ENCODE assay signal across 11 mouse cellular contexts in genomic region chr12:117627311-117627710, GRCm38 (mm10).
DNase-seq lines count a peak whose midpoint lies in the region; ATAC-seq lines count a peak whose summit lies in the region.
"Had no signal": no experiment of that assay in that cellular context is flagged by ENCODE, and none has a peak within 500 bp of the region (broad histone marks: within the 10 kb centered on the region; RNA-seq: fewer than 3 reads in every experiment).

No protein-coding gene starts in this region.

- peaks cover 13% of the 10 kb centered on the region for H3K4me1 ChIP-seq in forebrain, embryonic 14.5 days (ENCODE audit: control insufficient read depth, insufficient read depth, low read length)
- H3K4me1 ChIP-seq in kidney, embryonic 16.5 days (ENCODE audit: insufficient read depth, low read length) = peaks cover 14% of the 10 kb centered on the region
- H3K4me1 ChIP-seq: liver, embryonic 13.5 days had no signal

- no peak overlapping the region for H3K9ac ChIP-seq in forebrain, embryonic 14.5 days (ENCODE audit: low read length)
- no peak overlapping the region for H3K9ac ChIP-seq in kidney, embryonic 16.5 days (replicated peaks; ENCODE audit: low read length)
- H3K9ac ChIP-seq: liver, embryonic 13.5 days had no signal

- H3K27ac ChIP-seq in forebrain, embryonic 14.5 days (ENCODE audit: low read depth, low read length) = no peak overlapping the region
- no peak overlapping the region; the same call in 1 of the 2 replicates for H3K27ac ChIP-seq in kidney, embryonic 16.5 days (ENCODE audit: low read length)
- H3K27ac ChIP-seq: heart, adult 2 months; liver, embryonic 13.5 days had no signal

- ATAC-seq in forebrain, embryonic 14.5 days = peak; percentile 99
- peak; percentile 51; the same call in 1 of the 2 replicates for ATAC-seq in kidney, embryonic 16.5 days (ENCODE audit: low FRiP score, low TSS enrichment)

- 7% methylated on average over 2 of the region's 2 CpGs for WGBS in forebrain, embryonic 14.5 days
- 26% methylated on average over 2 of the region's 2 CpGs for WGBS in kidney, embryonic 16.5 days

- H3K36me3 ChIP-seq in forebrain, embryonic 14.5 days (ENCODE audit: control insufficient read depth, insufficient read depth, low read length) = no peaks in the 10 kb centered on the region
- no peaks in the 10 kb centered on the region for H3K36me3 ChIP-seq in kidney, embryonic 16.5 days (ENCODE audit: insufficient read depth, low read length)
- H3K36me3 ChIP-seq: liver, embryonic 13.5 days had no signal

- H3K9me3 ChIP-seq in forebrain, embryonic 14.5 days (replicated peaks; ENCODE audit: control insufficient read depth, low read length) = no peaks in the 10 kb centered on the region
- no peaks in the 10 kb centered on the region for H3K9me3 ChIP-seq in kidney, embryonic 16.5 days (ENCODE audit: low read length)
- H3K9me3 ChIP-seq: liver, embryonic 13.5 days had no signal

- no peak overlapping the region for H3K4me2 ChIP-seq in forebrain, embryonic 14.5 days (ENCODE audit: low read length)
- H3K4me2 ChIP-seq in kidney, embryonic 16.5 days (replicated peaks; ENCODE audit: low read depth, low read length) = no peak overlapping the region
- H3K4me2 ChIP-seq: liver, embryonic 13.5 days had no signal

- peak; percentile 46 to 51 for DNase-seq in right cerebral cortex, postnatal 10 days (ENCODE audit: low spot score in 2 of 2)
- DNase-seq in right cerebral cortex, postnatal 36 days (ENCODE audit: low spot score in 2 of 2) = no peak
- DNase-seq in forebrain, embryonic 14.5 days (ENCODE audit: low spot score) = peak; percentile 95
- no peak for DNase-seq in spleen, postnatal 36 days (ENCODE audit: low spot score in 2 of 2)
- no peak for DNase-seq in lung, postnatal 10 days
- no peak for DNase-seq in cerebellum, adult 11-12 months
- DNase-seq: liver, embryonic 13.5 days; spleen, adult 18-20 months had no signal

- 0 out of 2 replicates have a peak, but pooled peaks cover 3% of the 10 kb centered on the region for H3K27me3 ChIP-seq in forebrain, embryonic 14.5 days (replicated peaks; ENCODE audit: control insufficient read depth, insufficient read depth, low read length)
- H3K27me3 ChIP-seq in kidney, embryonic 16.5 days (ENCODE audit: insufficient read depth, low read length) = no peaks in the 10 kb centered on the region
- H3K27me3 ChIP-seq: liver, embryonic 13.5 days had no signal

- H3K4me3 ChIP-seq in forebrain, embryonic 14.5 days (ENCODE audit: low read depth, low read length) = no peak overlapping the region
- H3K4me3 ChIP-seq in kidney, embryonic 16.5 days (ENCODE audit: low read length) = no peak overlapping the region
- H3K4me3 ChIP-seq: heart, adult 2 months; layer of hippocampus, adult 2 months; liver, embryonic 13.5 days had no signal

Comparison
In these comparisons a context has a peak if more than half of its experiments do, and no peak if none do; other contexts are left out.
1. DNase-seq: peak in right cerebral cortex, postnatal 10 days (2 of 2) and forebrain, embryonic 14.5 days (single experiment); none in right cerebral cortex, postnatal 36 days (0 of 2), spleen, postnatal 36 days (0 of 2), lung, postnatal 10 days (single experiment) and cerebellum, adult 11-12 months (single experiment).